Mouse (Mus musculus) right cerebral cortex, postnatal 10 days (tissue): ENCODE measurements around the gene Afmid.
A peak's percentile ranks its signal among the peaks of the same experiment; 100 is the strongest.
"Not testable (repeated sequence)": the region's sequence is repeated elsewhere in the genome, so short reads cannot be mapped to it uniquely, and the experiment has no call there.

Source experiments
- DNase-seq, 2 experiments: peaks; one replicate each; pipeline ENCODE4 v3.0.0; 2021; ENCODE audit warnings: low spot score in 2 of 2

Gene Afmid

DNA sequence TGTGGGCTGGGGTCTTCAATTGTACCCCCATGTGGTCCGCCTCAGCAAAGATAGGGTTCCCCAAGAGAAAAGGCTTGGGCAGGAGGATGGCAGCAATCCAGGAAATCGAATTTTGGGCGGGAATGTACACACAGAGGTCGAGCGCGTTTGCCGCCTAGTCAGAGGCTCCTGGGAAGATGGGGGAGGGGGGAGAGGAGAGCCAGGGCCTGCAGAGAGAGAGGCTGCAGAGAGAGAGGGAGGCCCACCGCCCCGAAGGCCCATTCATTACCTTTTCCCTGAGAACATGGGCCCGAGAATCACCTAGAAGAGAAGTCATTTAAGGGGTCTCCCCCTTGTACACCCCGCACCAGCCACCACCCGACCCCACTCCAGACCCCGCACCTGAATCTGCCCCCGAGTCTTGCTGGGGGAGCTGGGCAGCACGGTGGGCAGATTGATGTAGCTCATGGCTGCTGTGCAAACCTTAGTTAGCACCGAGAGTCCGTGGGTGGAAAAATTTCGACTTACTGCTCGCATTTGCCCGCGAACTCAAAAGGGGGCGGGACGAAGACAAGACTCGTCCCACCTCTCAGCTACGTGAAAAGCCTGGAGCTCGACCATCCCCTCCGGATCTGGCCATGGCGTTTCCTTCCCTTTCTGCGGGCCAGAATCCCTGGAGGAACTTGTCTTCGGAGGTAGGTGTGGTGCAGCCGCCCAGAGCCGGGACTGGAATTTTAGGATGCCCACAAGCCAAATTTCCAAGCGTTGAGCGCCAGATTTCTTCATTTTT, at the start of gene Afmid, which contains the start of gene Tk1:
Afmid (plus strand) TSS at position 592 of the 769 bp plus-strand sequence.
Tk1 (minus strand) TSS at position 760 of the 769 bp plus-strand sequence.
- peak; percentile 79 to 80 for DNase-seq

DNA sequence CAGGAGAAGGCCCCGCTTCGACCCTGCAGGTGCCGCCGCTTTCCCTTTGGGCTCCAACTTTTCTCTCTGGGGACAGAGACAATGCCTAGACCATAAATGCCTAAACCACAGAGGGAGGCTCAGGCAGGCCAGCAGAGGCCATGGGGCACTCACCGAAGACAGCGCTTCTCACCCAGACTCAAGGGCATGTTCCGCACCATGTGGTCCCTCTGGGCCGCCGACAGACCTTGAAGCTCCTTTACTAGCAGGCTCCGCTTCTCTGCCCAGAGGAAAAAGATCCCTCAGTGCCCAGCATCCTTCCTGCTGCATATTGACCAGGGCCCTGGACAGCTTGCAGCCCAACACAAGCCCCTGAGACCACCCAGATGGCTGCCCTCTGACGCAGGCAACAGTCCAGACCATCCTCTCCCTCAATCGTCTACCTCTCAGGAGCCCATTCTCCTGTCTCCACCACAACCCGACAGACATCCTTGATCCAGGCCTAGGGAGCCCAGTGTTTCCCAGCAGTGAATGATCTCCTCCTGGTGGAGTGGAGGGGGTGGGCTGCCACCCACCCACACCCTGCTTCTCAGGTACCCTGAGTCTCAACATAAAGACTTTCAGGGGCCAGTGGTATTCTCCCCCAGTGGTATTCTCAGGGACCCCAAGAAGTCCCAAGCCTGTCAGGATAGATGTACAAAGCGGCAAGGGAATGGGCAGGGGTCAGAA, 49.5 kb upstream of the Afmid start:
- DNase-seq: no peak

DNA sequence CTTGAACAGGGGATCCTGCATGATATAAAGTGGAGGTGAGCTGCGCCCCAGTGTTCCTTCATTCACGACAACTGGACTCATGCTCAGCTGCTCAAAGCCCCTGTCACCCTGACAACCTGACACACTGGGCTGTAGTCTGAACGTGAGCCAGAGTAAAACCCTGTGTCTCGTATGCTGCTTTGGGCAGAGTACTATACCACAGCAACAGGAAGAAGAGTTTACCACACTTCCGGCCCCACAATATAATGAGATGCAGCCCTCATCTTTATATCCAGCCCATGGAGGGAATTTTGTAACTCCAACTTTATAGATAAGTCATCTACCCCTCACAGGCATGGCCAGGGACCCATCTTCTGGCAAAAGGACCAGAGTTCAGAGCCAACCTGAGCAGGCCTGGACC, 48.6 kb upstream of the Afmid start:
- DNase-seq: no peak

DNA sequence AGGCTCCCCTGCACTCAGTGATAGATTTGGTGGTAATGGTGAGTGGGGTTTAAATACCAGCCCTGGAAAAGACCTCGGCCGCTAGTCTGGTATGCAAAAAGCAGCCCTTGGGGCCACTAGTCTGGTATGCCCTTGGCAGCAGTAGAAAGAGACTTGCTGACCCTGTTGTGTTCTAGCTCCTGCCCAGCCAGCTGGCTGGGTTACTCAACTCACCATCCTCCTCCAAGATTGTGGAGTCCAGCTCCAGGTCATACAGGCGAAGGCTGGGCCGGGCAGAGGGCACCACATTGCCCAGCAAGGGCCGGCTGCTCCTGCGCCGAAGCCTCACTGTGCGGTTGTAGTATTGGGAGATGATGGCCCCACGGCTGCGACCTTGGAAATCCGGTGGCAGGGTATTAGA, 47.7 kb upstream of the Afmid start:
- no peak for DNase-seq

DNA sequence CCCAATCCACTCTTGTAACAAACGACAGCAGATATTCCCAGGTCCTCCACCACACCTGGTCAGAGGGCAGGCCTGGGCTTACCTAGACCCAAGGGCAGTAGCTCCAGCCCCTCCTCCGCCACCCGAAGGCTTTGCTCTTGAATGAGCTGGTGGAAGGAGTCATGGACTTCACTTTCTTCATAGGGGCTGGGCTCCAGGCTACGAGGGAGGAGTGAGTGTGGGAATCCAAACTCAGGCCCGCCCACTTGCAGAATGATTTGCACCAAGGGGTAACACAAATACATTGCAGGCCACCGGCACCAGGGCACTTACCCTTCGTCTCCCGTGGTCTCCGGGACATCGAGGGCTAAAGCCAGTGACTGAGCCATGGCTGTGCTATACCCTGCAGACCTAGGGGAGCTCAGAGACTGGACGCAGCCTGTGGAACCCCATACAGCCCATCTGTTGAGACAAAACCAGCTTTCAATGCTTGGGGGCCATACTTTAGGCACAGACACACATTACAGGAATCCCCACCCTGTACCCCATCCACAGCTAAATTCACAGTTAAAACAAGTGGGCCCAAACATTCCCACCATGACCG, 46.8 kb upstream of the Afmid start:
- no peak for DNase-seq

DNA sequence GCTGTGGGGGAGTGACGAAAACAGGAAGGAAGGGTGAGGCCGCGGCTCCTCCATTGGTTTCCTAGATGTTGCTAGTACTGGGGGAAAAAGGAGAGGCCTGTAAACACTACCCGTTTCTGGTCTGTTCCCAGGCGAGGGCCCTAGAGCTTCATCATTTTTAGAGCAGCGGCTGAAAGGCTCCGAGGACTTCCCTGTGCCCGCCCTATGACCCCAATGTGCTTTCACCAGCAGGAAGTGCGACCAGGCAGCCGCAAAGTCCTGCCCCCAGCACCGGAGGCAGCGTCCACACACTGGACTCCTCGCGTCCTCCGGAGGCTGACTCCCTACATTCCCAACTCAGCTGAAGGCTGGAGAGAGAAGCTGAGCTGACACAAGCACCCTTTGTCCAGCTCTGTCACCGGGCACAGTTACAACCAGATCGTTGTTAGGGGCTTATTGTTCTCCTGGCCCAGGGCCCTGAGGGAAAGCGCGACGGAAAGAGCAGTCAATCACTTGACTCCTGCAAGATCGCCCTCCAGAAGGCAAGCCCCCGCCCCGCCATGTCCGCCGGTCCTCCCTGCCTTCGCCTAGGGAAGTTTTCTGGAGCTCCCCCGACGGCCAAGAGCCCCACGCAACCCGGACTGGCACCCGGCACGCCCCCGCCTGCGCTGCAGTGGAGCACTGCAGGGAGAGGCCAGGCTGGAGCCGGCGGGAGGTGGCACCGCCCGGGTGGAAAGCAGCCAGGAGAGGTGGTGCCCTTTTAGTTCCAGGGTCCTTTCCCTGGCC, 46.1 kb upstream of the Afmid start:
- DNase-seq: peak in 1 of 2 experiments; percentile 73

DNA sequence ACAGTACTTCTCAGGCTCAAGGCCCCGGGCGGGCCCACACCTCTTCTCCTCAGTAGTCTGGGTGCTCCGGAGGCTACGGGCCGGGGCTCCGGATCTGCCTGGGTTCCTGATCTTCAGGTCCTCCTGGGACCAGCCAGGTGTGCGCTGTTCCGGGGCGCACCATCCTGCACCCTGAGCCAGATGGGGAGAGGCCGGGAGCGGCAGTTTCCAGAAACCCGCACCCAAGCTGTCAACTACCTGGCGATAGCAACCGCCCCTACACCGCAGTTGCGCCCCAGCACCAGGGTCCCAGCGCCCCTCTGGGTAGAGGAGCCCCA, 45.6 kb upstream of the Afmid start:
- no peak for DNase-seq

DNA sequence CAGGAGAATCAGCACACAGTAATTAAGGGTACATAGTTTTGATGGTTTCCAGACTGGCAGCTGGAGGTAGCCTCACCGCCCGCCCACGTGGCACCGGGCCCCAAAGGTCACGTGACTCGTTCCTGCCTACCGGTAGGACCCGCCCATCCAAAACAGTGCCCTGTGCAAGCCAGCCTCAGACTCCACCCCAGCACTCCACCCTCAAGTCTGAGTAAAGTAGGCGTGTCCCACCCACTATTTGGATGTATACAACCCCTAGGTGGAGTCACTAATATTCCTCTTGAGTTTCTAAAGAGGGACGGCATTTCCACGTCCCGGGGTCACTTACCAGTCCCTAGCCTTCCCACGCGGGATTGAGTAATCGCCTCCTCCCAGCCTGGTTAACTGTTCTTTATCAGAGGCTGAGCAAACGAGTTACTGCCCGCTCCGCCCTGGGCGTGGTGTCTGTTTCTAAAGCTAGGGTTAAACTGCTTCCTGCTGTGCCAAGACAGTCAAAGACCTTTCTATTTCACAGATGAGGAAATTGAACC, 45.1 kb upstream of the Afmid start:
- peak in 1 of 2 experiments; percentile 41 for DNase-seq

DNA sequence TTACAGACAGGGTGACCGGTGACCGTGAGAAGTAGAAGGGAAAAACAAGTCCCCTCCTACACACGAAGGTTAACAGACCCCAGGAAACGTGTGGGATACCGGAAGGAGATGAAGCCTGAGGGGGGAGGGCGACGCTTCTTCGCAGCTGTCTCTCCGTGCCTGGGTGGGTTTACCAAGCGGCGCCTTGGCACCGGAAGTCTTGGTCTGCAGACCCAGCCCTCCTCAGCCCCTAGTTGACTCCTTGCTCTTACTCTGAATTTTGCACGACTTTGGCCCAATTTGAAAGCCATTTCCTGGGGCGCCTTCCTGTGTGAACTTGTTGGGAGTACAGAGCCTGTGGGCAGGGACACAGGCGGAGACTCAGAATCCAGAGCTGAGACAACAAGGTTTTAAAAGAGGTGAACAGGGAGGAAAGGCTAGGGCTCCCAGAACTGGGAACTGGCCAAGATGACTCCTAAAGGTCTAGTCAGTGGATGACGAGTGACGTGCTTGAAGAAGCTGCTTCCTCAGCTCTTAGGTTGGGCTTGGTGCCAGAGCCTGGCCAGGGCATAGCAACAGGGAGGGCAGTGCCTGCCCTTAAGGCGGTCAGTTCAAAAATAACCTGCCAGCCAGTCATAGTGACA, 44.4 kb upstream of the Afmid start:
- DNase-seq: peak in 1 of 2 experiments; percentile 73

DNA sequence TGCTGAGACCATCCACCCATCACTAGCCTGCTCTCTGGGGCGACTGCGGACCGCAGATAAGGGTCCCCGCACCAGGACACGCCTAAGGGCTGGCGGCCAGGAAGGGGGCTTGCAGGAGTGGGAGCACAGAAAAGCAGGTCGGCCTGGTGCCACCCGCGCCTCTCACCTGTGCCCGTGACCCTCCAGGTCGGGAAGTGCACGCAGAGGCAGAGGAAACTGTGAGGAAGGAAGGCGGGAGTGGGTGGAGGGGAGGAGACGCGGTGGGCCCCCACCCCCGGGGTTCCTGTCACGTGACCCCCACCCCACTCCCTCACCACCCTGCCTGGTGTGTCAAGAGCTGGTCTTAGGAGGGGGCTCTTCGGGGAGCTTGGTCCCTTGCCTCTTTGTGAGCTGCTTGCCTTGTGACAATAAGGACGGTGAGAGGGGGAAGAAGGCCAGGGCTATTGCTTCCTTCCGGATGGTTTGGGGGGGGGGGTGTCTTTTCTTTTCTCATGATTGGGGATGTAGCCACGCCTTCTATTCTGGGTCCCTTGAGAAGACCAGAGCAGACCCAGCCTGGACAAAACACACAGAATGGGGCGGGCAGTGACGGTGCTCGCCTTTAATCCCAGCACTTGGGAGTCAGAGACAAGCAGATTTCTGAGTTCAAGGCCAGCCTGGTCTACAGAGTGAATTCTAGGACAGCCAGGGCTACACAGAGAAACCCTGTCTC, 43.6 kb upstream of the Afmid start, which contains the start of the genes Tmc8 and Tmc6:
Tmc8 (plus strand) TSS at position 84 of the 712 bp plus-strand sequence.
Tmc6 (minus strand) TSS at position 206 of the 712 bp plus-strand sequence.
- DNase-seq: no peak

DNA sequence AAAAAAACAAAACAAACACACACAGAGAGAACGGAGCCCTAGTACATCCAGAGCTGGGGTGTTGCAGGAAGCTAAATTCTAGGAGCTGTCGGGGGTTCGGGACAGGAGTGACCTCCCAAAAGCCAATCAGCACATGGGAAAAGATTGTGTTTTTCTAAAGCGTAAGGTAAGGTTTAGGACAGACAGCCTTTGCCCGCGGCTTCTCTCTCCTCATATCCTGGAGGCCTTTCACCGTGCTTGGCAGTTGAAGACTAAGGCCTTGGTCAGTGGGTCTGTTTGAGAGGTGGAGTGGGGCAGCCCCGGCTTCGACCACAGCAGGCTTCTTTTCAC, 43.1 kb upstream of the Afmid start:
- DNase-seq: no peak

DNA sequence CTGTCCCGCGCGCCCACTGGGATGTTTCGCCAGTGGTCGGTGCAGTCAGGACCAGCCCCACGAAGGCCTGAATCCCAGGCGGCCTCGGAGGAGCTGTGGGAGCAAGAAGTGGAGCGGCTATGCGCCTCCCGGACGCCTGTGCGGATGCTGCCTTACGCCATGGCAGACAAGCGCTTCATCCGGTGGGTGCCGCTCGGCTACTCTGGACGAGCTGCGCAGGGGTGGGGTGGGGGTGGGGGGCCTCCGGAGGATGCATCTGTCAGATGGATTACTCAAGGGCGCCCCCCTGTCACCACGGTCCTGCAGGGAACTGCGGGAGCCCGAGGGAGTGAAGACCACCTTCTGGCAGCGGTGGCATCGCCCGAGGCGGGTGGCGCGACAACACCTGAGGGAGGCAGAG, 42.6 kb upstream of the Afmid start:
- DNase-seq: peak; percentile 80

DNA sequence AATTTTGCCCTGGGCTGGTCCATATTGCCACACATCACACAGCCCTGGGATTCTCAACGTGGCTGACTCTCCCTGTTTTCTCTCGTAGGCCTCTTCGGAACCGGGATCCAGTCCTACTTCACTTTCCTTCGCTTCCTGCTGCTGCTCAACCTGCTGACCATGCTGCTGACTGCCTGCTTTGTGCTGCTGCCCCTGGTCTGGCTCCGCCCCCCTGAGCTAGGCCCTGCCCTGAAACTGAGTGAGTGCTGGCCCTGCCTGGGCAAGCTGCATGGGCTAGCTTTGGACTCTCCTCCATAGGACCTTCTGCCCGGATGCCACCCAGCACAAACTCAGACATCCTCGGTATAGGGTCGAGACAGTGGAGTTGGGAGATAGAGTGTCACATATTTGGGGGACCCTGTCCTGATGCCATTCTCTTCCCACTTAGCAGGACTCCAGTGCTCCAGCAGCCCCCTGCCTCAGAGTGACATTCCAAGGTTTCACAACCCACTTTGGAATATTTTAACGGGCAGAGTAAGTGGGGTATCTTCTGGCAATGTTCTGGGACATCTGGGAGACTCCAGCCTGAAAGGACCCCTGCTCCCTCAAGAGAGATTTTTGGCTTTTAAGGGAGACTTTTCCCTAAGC, 41.9 kb upstream of the Afmid start:
- no peak for DNase-seq

DNA sequence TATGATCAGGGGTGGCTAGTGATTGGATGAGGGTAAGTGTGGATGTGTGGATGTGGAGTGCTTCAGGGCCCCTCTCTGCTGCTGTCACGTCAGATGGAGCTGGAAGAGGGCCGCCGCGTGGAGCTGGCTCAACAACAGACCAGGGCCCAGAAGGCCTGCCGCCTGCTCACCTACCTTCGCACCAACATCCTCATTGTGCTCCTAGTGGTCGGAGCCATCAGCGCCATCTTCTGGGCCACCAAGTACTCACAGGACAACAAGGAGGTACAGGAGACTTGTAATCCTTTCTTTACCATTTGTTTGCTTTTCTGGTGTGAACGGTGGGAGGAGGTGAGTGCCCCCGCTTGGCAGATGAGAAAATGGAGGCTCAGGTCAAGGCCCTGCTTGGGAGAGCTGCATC, 39.4 kb upstream of the Afmid start:
- DNase-seq: peak in 1 of 2 experiments; percentile 56

DNA sequence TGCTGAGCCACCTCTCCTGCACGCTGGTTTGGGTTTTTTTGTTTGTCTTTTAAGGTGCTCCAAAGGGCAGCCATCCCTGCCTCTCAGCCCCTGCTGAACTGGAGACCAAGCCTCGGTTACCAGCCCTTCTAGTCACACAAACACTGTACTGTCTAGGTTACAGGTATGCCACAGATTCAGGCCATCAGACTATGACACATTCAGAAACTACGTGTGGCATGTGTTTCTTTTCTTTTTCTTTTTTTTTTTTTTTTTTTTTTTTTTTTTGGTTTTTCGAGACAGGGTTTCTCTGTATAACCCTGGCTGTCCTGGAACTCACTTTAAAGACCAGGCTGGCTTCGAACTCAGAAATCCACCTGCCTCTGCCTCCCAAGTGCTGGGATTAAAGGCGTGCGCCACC, 37.2 kb upstream of the Afmid start:
- DNase-seq: not testable (repeated sequence)

DNA sequence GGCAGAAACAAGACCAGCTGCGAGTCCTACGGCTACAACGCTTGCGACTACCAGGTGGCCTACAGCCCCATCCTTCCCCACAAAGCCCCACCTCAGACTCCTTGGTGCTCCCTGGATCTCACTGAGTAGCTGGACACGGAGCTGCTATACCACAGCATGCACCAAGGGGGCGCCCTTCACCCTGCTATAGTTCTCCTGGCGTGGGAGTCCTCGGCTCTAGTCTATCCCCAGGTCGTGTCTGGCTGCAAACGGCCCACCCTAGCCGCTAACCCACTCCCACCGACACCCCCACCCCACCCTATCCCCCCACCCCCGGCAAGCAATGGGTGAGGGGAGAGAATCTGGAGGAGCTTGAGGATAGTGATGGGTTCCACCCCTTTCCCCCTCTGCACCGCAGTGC, 35.4 kb upstream of the Afmid start:
- DNase-seq: peak in 1 of 2 experiments; percentile 74

DNA sequence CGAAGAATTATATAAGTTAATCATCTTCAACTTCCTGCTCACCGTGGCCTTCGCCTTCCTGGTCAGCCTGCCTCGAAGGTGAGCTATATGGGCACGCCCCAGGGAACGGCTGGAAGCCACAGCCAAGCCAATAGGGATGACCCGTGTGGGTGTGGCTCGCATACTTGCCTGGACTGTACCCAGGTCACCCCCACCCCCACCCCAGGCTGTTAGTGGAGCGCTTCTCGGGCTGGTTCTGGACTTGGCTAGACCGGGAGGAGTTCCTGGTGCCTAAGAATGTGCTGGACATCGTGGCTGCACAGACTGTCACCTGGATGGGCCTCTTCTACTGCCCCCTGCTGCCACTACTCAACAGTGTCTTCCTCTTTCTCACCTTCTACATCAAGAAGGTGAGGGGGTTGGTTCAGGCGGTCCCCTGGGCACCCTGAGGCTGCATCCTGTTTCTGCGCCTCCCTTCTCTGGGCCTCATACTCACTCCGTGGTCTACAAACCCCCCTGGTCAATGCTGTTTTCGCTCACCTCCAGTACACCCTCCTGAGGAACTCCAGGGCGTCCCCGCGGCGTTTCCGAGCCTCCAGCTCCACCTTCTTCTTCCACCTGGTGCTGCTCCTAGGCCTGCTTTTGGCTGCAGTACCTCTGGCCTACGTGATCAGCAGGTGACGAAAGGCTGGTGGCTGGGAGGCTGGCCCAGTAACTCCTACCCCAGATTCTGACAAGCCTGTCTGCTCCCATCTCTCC, 34.9 kb upstream of the Afmid start:
- no peak for DNase-seq

DNA sequence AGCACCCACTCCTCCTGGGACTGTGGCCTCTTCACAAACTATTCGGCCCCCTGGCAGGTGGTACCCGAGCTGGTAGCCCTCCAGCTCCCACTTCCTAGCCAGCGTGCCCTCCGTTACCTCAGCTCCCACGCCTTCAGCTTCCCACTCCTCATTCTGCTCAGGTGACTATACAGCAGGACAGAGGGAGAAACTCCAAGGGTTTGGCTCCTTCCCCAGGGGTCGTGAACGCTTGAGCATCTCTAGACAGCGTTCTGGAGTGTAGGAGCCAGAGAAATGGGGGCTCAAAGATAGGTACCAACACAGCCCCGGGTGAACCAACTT, 34.3 kb upstream of the Afmid start:
- no peak for DNase-seq

DNA sequence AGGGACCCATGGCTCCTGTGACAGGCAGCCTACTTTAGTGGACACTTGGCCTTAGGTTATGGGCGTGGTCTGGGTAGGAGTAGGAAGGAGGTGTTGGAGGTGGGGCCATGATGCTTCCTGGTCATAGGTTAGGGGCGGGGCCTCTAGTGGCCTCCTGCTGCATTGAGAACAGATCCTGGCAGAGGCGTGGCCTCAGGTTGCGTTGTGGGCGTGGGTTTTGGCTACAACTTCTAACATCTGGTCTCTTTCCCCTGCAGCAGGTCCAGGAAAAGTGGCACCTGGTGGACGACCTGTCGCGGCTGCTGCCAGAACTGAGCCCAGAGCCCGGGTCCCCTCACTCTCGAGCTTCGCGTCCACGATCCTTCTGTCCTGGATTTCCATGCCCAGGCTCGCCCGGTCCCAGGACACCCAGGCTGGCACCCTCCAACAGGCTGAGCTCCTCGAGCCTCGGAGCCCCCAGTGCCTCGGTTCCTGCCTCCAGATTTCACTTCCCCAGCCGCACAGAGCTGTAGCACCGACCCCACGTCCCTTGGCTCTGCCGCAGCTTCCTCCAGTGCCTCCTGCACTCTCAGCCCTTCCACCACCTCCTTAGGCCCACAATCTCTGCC, 33.3 kb upstream of the Afmid start:
- DNase-seq: no peak
